Mouse (Mus musculus) cerebellum, adult 18-20 months (tissue): ENCODE results near the gene Arntl2.
"Not testable (repeated sequence)": the region's sequence is repeated elsewhere in the genome, so short reads cannot be mapped to it uniquely, and the experiment has no call there.

ENCODE experiments used
- DNase-seq, 2 experiments: peaks; one replicate each; pipeline ENCODE4 v3.0.0; 2021

Gene Arntl2

GRCm38 (mm10) chr6:146795924-146796545 lies at the start of gene Arntl2:
Arntl2 (plus strand) TSS chr6:146796055.
- DNase-seq = peak; percentile 54 to 59

GRCm38 (mm10) chr6:146746577-146746976 lies 49.3 kb upstream of the Arntl2 start:
- DNase-seq = no peak

- DNase-seq = no peak
These were observed 48.8 kb upstream of the Arntl2 start for GRCm38 (mm10) chr6:146747057-146747456.

- DNase-seq = no peak
These were observed 47.6 kb upstream of the Arntl2 start for GRCm38 (mm10) chr6:146748271-146748670.

- DNase-seq = no peak
These were observed 44.2 kb upstream of the Arntl2 start for GRCm38 (mm10) chr6:146751671-146752070.

- DNase-seq = no peak
These were observed 43.7 kb upstream of the Arntl2 start for GRCm38 (mm10) chr6:146752178-146752577.

- DNase-seq = no peak
These were observed 43.2 kb upstream of the Arntl2 start for GRCm38 (mm10) chr6:146752612-146753011.

- no peak for DNase-seq
These were observed 42.2 kb upstream of the Arntl2 start for GRCm38 (mm10) chr6:146753560-146754160.

GRCm38 (mm10) chr6:146755136-146755535 lies 40.7 kb upstream of the Arntl2 start:
- DNase-seq = no peak

GRCm38 (mm10) chr6:146755679-146756078 lies 40.2 kb upstream of the Arntl2 start:
- DNase-seq = no peak

GRCm38 (mm10) chr6:146759027-146759426 lies 36.8 kb upstream of the Arntl2 start:
- DNase-seq = no peak

GRCm38 (mm10) chr6:146760022-146760421 lies 35.8 kb upstream of the Arntl2 start:
- DNase-seq = no peak

- no peak for DNase-seq
These were observed 35.1 kb upstream of the Arntl2 start for GRCm38 (mm10) chr6:146760736-146761135.

- DNase-seq = peak in 1 of 2 experiments; percentile 39
These were observed 33.5 kb upstream of the Arntl2 start for GRCm38 (mm10) chr6:146762264-146762898.

- no peak for DNase-seq
These were observed 31.3 kb upstream of the Arntl2 start for GRCm38 (mm10) chr6:146764593-146764992.

- no peak for DNase-seq
These were observed 30.6 kb upstream of the Arntl2 start for GRCm38 (mm10) chr6:146765270-146765669.

GRCm38 (mm10) chr6:146768813-146769404 lies 26.9 kb upstream of the Arntl2 start:
- DNase-seq = no peak

- no peak for DNase-seq
These were observed 25.7 kb upstream of the Arntl2 start for GRCm38 (mm10) chr6:146770005-146770745.

GRCm38 (mm10) chr6:146770808-146771207 lies 25.0 kb upstream of the Arntl2 start:
- DNase-seq = no peak

- DNase-seq = not testable (repeated sequence)
These were observed 20.0 kb upstream of the Arntl2 start for GRCm38 (mm10) chr6:146775864-146776263.

GRCm38 (mm10) chr6:146776610-146777389 lies 19.1 kb upstream of the Arntl2 start:
- no peak for DNase-seq

- DNase-seq = no peak
These were observed 17.8 kb upstream of the Arntl2 start for GRCm38 (mm10) chr6:146778055-146778454.
